Mouse (Mus musculus) ovary, postnatal 10 days (tissue): Measurements from ENCODE around the gene Rrh.

Experiments
- DNase-seq: peaks from one replicate; pipeline ENCODE4 v3.0.0; 2022; ENCODE audit warnings: low spot score

Gene Rrh

DNA sequence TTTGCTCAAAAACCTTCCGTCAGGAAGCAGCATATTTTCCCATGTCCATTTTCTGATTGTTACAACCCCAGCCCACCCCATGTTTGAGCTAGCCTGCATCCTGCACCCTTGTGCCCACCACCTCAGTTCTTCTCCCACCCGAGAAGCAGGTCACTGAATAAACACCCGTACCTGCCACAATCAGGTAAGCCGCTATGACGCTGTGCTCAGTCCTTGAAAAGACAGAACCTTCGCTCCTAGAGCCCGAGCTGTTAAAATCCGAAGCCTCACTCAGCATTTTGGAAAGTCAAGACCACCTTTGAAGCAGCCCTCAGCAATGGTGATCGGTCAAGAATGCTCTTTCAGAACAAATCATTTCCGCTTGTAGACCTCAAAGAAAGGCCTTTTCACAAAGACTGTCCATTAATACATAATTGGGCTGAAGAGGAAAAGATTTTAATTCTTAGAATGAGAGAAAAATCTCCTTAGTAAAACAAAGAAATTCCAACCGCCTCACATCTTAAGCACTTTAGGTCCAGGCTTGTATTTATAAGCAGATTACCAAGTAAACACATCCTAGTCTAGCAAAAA lies at the start of gene Rrh:
TSS of gene Rrh (minus strand) at position 382 of the 570 bp plus-strand sequence.
- no peak for DNase-seq

DNA sequence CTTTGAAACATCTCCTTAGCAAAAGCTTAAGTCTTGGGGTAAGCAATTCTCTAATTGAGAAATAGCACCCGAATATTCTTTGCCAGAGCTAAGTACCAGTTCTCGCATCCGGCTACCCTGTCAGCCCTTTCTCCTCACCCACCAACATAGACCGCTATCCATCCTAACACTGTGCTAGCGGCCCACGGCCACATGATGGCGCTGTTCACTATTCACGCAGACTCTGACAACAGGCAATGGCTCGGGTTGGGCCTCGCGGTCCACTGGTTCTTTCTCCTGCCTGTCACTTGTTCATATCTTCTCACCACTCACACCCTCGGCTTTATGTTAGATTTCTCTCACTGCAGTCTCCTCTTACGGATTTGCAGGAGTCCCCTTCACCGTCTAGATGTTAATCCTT lies 41.3 kb upstream of the Rrh start:
- DNase-seq = no peak

DNA sequence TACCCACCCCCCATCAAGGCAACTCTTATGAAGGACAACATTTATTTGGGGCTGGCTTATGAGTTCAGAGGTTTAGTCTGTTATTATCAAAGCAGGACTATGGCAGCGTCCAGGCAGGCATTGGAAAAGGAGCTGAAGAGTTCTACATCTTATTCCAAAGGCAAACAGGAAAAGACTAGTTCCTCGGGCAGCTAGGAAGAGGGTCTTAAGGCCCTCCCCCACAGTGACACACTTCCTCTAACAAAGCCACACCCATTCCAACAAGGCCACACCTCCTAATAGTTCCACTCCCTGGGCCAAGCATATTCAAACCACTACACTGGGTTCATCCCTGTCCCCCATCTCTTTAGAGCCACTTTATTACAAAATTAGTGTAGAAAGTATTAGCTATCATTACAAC lies 40.2 kb upstream of the Rrh start:
- no peak for DNase-seq

DNA sequence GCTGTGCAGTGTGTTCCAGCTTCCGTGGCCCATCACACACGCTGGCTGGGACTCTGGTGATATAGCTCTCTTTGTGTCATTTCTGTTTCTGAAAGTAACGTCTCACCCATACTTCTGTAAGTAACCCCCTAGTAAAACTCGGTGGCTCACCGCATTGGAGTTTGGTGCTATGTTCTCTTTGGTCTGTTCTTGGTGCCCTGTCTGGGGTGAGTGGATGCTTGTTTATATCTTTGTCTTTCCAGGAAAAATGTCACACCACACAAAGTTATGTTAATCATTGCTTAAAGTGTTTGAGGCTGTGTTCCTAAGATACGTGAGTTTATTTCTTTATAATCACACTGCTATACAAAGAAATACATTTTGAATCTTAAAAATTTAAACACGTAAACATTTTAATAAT lies 24.5 kb upstream of the Rrh start:
- no peak for DNase-seq

DNA sequence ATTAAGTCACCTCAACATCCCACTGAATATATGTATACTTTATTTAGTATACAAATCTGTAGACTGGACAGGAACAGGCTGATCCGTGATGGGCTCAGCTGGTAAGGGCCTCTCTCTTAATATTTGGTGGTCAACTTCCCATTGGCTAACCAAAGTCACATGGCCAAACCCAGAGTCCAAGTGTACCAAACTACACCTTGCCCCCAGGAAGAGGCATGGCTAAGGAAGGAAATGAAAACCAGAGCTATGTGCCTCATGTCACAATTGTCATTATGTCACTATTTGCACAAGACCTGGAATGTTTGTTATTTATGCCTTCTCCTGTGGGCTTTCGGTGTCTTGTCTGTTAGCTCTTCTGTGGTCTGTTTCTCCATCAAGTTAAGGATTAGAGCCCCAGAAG lies 23.5 kb upstream of the Rrh start:
- no peak for DNase-seq

DNA sequence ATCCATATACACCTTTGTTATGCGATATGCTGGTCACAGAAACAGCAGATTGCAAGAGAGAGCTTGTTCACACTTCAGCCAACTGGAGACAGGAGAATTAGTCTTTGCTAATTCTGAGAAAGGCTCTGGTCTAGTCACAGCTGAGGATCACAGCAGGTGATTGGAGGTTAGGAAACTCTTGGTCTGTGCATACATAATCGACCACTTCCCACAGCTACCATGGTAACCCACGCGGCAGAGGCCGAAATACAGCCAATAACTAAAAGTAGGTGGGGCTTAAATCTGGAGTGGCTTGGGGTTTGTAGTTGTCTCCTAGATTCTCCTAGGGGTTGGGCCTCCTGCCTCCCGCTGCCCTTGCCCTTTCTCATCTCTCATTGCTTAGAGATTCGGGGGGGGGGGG lies 15.6 kb upstream of the Rrh start:
- no peak for DNase-seq

DNA sequence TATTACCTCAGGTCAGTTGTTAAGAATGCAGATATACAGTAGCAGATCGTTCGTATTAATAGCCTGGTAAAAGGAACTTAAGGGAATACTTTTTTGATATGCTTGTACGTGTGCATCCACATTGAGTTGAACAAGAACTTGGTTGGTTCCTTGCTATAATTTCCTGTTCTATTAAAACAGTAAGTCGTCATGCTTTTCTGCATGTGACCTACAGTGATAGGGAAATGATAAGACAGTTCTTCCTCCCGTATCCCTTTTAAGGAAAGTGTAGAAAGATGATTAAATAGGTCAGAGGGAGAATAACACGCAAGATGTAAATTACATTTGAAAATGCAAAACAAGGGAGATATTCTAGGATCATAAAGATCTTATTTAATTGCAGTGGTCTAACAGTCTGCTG lies 14.6 kb upstream of the Rrh start:
- DNase-seq = no peak

DNA sequence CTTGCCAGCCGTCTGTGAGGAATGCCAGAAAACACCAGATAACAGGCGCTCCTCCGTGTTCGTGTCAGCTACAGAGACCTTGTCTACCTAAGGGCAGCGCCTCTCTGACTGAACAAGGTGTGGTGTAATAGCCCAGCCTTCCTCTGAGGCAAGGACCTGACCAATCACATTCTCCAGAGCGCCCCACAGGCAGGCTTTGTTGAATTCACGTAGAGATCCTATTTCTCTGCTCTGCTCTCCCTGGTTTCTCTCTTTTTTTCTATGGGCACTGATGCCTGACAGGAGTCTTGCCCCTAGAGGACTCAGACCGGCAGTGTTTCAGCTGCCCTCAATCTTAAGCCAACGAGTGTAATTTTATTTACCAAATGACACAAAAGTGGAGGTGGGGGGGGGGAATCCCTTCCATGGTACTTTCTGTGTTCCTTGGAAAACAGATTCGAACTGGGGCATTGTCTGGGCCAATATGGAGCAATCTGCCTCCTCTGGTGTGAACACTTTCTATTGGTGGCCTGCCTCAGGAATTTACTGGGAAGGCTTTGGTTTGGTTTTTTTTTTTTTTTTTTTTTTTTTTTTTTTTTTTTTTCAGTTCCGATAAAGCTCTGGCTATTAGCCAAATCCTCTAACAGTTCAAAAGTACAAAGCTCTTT lies 13.8 kb upstream of the Rrh start:
- no peak for DNase-seq

DNA sequence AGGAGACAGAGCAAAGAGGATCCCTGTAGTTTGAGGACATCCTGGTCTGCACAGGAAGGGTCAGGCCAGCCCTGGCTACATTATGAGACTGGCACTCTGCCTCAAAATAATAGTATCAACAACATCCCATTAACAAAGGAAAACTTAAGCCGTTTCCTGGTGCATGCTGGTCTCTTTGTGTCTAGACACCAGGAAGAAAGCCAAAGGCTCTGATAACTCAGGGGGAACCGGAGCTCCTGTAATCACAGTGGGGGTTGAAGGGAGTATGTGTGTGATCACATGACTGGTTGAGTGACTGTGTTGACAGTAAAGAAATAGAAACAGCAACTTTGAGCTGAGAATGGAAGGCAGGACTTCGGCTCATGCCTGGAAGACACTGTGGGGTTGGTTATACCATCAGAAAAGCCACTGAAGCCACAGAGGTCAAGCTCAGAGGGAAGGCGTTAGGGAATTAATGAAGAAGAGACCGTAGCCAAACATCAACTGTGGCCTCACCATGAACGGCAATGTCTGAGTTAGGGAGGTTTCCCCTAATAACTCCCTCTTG lies 13.1 kb upstream of the Rrh start, which contains the start of gene Cfi:
TSS of gene Cfi (plus strand) at position 497 of the 547 bp plus-strand sequence.
- no peak for DNase-seq

DNA sequence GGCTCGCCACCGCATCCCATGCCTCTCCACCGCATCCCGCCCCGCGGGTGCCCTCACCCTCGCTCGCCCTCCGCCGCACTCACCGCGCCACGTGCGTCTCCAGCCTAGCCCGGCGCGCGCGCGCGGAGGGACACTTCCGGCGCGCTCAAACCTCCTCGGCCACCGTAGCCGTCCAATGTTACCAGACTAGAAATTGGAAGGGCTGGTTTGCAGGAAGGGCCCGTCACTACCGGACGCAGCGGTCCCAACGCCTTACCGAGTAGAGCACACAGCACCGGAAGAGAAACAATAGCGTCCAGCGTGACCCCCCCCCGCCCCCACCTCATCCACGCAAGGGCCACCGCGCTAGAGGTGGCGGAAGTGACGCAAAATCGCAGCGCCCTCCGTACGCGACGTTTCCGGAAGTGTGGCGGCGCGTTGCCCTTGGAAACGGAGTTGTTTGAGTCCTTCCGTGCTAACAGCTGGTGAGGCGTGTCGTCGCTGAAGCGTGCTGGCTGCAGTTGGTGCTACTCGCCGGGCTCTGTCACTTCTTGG lies 8.7 kb upstream of the Rrh start, which contains the start of gene Gar1:
TSS of gene Gar1 (minus strand) at position 362 of the 534 bp plus-strand sequence.
- DNase-seq = peak; percentile 85

DNA sequence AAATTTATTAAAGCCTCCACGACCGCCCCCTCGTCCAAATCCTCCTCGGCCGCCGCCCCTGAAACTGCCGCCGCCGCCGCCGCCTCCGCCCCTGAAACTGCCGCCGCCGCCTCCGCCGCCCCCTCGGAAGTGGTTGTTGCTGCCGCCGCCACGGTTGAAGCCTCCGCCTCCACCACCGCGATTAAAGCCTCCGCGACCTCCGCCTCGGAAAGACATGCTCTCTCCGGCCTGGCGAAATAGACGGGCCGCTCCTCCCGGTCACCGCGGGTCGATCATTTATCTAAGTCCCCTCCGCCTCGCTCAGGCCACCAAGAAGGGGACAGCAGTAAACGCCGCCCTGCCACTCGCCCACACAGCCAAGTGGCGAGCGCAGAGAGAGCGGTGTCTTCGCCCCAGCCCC lies 8.2 kb upstream of the Rrh start:
- no peak for DNase-seq

DNA sequence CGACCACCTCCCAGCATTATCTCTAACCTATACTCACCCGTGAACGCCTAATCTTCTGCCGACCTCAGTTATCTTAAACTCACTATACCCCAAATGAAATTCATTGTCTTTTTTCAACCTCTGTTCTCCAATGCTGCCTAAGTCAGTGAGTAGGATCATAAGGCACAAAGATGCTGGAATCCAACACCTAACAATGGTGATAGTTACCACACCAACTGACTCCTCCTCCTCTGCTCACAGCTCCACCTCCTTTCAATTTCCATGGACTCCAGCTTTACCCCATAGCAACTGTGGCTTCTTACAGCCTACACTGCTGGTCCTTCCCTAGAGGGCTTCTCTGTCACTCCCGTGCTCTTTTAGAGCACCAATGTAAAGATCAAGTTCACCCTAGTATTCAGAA lies 5.3 kb upstream of the Rrh start:
- no peak for DNase-seq

DNA sequence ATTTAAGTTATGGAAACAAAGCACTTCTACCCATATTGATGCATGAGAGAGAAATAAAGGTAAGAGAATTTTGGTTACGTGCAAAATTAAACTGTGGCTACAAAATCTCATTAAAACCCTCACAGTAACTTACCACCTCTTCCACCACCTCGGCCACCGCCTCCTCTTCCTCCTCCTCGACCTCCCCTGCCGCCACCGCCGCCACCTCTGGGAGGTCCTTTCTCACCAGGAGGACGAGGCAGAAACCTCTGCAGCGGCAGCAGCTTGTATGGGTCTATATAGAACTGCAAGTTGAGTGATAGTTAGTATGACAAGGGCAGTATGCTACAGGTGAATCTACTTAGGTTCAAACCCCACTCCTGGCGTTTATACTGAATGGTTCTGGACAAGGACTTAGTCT lies 4.3 kb upstream of the Rrh start:
- no peak for DNase-seq

DNA sequence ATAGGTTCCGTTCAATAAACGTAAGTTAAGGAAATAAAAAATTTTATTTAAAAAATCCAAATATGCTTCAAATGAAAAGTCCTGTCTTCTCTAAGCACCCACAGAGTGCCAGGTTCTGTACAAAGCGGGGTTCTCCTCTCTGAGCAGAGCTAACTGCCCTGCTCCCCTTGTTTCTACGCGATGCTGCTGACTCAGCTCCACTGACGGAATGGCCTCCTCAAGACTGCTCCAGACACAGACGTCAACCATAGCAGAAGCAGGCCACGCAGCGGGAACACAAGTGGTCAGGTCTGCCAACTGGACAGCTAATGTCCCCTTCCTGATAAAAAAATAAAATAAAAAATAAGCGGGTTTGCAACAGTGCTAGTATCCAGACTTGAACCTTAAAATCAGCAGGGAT lies 2.5 kb upstream of the Rrh start:
- DNase-seq = no peak

DNA sequence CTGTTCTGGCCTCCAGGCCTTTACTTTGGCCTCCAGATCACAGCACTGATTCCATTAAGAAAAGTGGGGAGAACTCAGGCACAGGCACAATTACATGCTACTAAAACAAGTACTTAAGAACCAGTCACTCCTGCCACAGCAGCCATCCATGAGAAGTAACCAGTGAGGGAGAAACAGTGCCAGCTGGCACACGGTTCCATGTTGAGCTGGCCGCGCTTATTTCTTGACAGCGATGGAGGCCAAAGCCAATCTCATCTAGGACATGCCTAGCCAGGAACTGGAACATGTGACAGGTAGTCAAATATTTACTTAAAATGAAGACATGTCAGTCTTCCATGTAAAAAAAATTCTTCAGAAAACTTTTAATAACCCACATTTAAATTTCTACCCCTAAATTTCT lies 1.8 kb upstream of the Rrh start:
- DNase-seq = no peak

DNA sequence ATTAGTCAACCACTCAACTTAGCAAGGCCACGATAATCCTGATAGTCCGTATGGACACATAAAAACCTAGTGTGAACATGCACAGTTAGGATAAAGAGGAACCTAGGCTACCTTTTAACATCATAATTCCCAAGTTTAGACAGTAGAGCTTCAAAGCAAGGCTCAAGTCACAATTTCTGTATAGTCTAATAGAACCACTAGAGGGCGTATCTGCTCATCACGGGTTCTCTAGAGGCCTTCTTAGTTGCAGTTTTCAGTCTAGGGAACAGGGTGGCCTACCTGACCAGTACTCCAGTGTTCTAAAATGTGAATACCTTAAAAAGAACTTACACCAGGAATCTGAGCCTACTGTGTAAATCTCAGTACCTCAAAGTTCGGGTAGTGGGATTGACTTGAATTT lies 906 bp upstream of the Rrh start:
- DNase-seq = no peak

DNA sequence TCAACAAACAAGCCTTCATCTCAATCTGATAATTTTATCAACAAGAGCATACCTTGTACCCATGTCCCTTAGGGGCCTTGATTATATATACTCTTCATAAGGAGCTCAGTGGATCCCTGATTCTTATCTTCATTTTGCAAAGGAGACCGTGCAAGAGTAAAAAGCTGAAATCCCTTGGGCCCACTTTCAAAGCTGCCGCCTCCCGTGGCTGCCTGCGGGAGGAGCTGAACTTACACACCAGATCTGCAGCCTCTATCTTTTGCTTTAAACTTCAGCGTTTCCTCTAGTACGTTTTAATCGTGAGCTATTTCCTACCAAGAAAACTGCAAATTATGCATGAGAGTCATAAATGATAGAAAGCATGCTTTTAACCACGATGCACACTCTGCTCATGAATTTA lies 651 bp downstream of the Rrh start:
- no peak for DNase-seq

DNA sequence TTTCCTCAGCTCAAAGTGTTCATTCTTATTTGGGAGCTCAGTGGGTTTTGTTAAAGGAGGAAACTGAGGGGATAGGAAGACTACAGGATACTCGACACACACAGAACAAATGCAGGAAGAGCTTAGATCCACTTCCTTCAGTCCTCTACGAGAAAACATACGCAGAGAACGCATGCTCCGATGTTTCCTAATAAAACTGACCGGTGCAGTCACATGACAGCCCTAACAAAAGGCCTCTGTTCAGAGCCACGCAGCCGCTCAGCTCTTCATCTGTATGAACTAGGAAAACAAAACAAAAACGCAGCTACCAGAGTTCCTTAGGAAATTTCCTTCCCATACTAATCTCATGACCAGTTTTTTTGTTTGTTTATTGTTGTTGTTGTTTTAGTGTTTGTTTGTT lies 1.5 kb downstream of the Rrh start:
- DNase-seq = no peak

DNA sequence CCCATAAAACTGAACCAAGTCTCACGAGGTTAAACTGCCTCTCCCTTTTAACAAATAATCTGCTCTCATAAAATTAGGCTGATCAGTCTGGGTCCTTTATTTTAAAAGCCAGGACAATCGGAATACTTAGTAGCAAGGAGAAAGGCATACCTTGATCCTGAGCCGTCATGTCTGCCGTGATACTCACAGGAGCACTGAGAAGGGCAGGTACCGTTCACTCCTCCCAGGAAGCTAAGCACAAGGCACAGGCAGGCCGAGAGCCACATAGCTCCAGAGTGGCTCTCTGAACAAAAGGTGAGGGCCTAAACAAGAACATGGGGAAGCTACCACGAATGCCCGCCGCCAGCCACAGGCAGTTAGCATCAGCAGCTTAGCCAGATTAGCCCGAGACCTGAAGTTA lies 18.6 kb downstream of the Rrh start, which contains the start of gene Lrit3:
TSS of gene Lrit3 (minus strand) at position 266 of the 400 bp plus-strand sequence.
- no peak for DNase-seq

DNA sequence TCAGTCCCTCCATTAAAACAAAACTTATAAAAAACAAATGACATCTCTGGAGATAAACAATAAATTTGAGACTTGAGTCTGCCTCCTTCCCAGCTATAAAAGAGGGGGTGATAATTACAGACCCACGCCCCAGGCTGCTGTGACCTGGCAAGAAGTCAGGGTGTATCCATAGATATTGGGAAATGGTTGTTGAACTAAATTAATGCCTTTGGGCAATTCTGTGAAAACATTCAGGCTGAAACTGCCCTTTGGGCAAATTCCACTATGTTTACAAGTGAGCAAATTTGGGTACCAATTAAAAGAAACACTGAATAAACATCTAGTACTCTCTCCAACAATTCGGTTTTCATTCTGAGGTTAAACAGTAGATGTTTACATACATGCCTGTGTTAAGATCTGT lies 23.4 kb downstream of the Rrh start:
- no peak for DNase-seq

DNA sequence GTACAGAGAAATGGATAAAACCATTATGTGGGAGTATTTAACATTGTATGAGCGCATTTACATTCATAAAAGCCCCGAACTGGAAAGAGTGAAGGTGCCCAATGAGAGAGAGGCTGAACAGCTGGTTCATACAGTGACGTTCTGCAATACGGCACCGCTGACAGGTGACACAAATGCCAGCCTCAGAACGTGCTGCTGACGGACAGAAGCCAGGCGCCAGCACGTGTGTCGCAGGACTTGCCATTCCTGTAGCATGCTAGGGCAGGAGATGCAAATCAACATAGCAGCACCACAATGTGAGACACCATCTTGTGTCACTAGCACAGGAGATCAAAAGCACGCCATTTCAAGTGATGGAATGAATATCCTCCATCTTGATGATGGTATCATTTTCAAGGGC lies 23.8 kb downstream of the Rrh start:
- DNase-seq = no peak

DNA sequence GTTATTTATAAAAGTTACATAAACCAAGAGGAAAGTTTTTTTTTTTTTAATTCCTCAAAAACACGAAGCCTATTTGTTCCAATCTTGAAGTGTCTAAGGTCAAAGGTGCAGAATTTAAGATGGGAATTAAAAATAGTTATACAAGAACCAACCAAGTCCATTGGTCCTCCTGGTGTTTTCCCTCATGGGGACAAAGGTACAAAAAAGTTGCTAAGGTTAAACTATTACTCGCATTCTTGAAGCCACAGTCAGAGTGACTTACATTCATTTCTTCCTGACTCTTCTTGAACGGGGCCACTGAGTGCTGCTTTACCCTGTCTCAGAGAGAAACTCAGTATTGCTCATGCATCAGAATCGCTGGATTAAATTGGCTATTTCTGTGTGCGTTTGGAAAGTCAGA lies 25.0 kb downstream of the Rrh start:
- DNase-seq = no peak

DNA sequence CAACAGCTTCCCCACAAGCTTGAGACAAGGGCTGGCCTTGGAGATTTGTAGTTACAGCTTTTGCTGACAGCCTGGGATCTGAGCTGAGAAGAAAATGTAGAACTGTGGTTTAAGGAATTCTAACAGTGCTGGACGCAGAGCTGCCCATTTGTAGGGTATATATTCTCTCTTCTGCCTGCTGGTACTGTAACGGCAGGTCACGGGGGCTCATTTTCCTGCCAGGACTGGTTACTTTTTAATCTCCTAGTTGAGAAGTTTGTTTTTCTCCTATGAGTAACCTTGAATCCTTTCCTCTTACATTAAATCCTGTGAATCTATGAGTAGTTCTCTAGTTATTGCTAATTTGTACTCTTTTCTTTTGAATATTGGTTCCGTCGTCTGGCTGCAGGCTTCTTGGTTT lies 28.6 kb downstream of the Rrh start:
- DNase-seq = no peak

DNA sequence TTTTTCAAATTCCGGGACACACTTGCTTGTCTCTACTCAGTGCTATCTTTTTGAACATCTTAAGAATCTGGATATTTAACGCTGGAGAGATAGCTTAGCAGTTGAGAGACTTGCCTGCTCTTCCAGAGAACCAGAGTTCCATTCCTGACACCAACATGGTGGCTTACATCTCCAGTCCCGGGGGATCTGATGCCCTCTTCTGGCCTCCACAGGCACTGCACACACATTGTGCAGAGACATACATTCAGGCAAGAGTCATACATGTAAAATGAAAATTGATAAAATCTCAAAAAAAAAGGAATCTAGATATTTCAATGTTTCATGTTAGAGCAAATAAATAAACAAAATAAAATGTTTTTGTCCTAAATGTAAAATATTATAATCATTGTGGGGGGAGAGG lies 39.6 kb downstream of the Rrh start:
- no peak for DNase-seq
